Mouse (Mus musculus): Measurements from ENCODE around the gene Tgfa.

GRCm38 (mm10) chr6:86194941-86195932 lies at the start of gene Tgfa:
- TF ChIP-seq CTCF (IDR thresholded peaks at IDR 0.05; ENCODE audit: borderline replicate concordance, extremely low read depth, insufficient read depth, insufficient read length) (peak; percentile 65), POLR2A (IDR thresholded peaks at IDR 0.05; ENCODE audit: borderline replicate concordance, extremely low read depth, insufficient read depth, insufficient read length, poor library complexity, severe bottlenecking) (no peak)
